8 mouse cellular contexts compared by ENCODE assay signal in genomic region chr12:21284761-21285441, GRCm38 (mm10). TPM values are rescaled to one million over a fixed set of nuclear protein-coding genes. Genes with fewer than 3 reads are reported as not detected.
DNase-seq lines count a peak whose midpoint lies in the region; ATAC-seq lines count a peak whose summit lies in the region.

Gene Cpsf3, plus strand, starts transcription at chr12:21285391.

- no peaks in the 10 kb centered on the region for H3K27me3 ChIP-seq in lung, embryonic 16.5 days (ENCODE audit: control insufficient read depth, insufficient read depth, low read depth, low read length)
- no peaks in the 10 kb centered on the region for H3K27me3 ChIP-seq in intestine, embryonic 16.5 days (replicated peaks; ENCODE audit: control insufficient read depth, insufficient read depth, low read length)
- H3K27me3 ChIP-seq in midbrain, embryonic 10.5 days (ENCODE audit: low read depth, poor library complexity, severe bottlenecking) = no peaks in the 10 kb centered on the region

- H3K4me2 ChIP-seq in lung, embryonic 16.5 days (ENCODE audit: low read depth, low read length) = peak within 1 kb of the TSS; percentile 89
- H3K4me2 ChIP-seq in intestine, embryonic 16.5 days (ENCODE audit: low read depth, low read length) = peak within 1 kb of the TSS; percentile 69

- H3K36me3 ChIP-seq in lung, embryonic 16.5 days (ENCODE audit: control insufficient read depth, insufficient read depth, low read length) = no peaks in the 10 kb centered on the region
- no peaks in the 10 kb centered on the region for H3K36me3 ChIP-seq in intestine, embryonic 16.5 days (ENCODE audit: control insufficient read depth, insufficient read depth, low read length)
- H3K36me3 ChIP-seq in midbrain, embryonic 10.5 days = peaks cover 18% of the 10 kb centered on the region

- H3K4me1 ChIP-seq in lung, embryonic 16.5 days (replicated peaks; ENCODE audit: control insufficient read depth, insufficient read depth, low read length) = peaks cover 23% of the 10 kb centered on the region
- peaks cover 7% of the 10 kb centered on the region for H3K4me1 ChIP-seq in intestine, embryonic 16.5 days (ENCODE audit: control insufficient read depth, insufficient read depth, low read length)
- H3K4me1 ChIP-seq in midbrain, embryonic 10.5 days = peaks cover 15% of the 10 kb centered on the region

- intact Hi-C loops in gastrocnemius, postnatal 36 days (cut with DNase I) = no loop called here

- no peak for DNase-seq in lung, adult 18-20 months
- no peak for DNase-seq in adrenal gland, postnatal 4 days (ENCODE audit: low spot score in 2 of 2)
- no peak for DNase-seq in gastrocnemius, postnatal 36 days
- DNase-seq in midbrain, embryonic 10.5 days (ENCODE audit: low spot score) = no peak
- DNase-seq in c-Kit-positive CD71-positive TER-119-positive erythroid progenitor cells, embryonic 14.5 days (ENCODE audit: low spot score) = no peak
- no peak for DNase-seq in kidney, postnatal 36 days

- WGBS in lung, embryonic 16.5 days = 48% methylated on average over 11 of the region's 11 CpGs
- WGBS in intestine, embryonic 16.5 days = 54% methylated on average over 11 of the region's 11 CpGs
- whole genome bisulfite sequencing in midbrain, embryonic 10.5 days = 60% methylated on average over 11 of the region's 11 CpGs

- H3K9ac ChIP-seq in lung, embryonic 16.5 days (ENCODE audit: low read length) = peak within 1 kb of the TSS; percentile 97
- peak within 1 kb of the TSS; percentile 93 for H3K9ac ChIP-seq in intestine, embryonic 16.5 days (ENCODE audit: low read depth, low read length)

- H3K9me3 ChIP-seq in lung, embryonic 16.5 days (ENCODE audit: control insufficient read depth, low read length) = no peaks in the 10 kb centered on the region
- no peaks in the 10 kb centered on the region for H3K9me3 ChIP-seq in intestine, embryonic 16.5 days (ENCODE audit: control insufficient read depth, low read length)
- no peaks in the 10 kb centered on the region for H3K9me3 ChIP-seq in midbrain, embryonic 10.5 days (replicated peaks)

- ATAC-seq in lung, embryonic 16.5 days (ENCODE audit: low read depth) = no peak
- ATAC-seq in intestine, embryonic 16.5 days = no peak

- peak within 1 kb of the TSS; percentile 90 for H3K27ac ChIP-seq in lung, embryonic 16.5 days (ENCODE audit: low read length)
- H3K27ac ChIP-seq in intestine, embryonic 16.5 days (ENCODE audit: low read length) = peak within 1 kb of the TSS; percentile 92
- peak within 1 kb of the TSS; percentile 91 for H3K27ac ChIP-seq in midbrain, embryonic 10.5 days (replicated peaks)

- H3K4me3 ChIP-seq in lung, embryonic 16.5 days (ENCODE audit: low read length) = peak within 1 kb of the TSS; percentile 94
- peak within 1 kb of the TSS; percentile 93 for H3K4me3 ChIP-seq in intestine, embryonic 16.5 days (ENCODE audit: low read length)
- peak within 1 kb of the TSS; percentile 76 for H3K4me3 ChIP-seq in midbrain, embryonic 10.5 days

RNA-seq across cellular contexts. Expression of gene Cpsf3, which starts in this region (rescaled TPM):
- polyA plus RNA-seq in lung, embryonic 16.5 days (2015; fragmentation: Nextera tagmentation; extraction: Ambion mirVana) = 112 and 115 TPM in 2 replicates
- total RNA-seq in adrenal gland, postnatal 4 days (2021) = 10 to 100 TPM; 84.3 to 88.2 TPM
- 10 to 100 TPM; 16.7 to 18.8 TPM for total RNA-seq in gastrocnemius, postnatal 36 days (2021)
- 94.2 and 105 TPM in 2 replicates for polyA plus RNA-seq in intestine, embryonic 16.5 days (2015; fragmentation: Nextera tagmentation; extraction: Ambion mirVana)
- 142 and 148 TPM in 2 replicates for polyA plus RNA-seq in midbrain, embryonic 10.5 days (2016; fragmentation: Nextera tagmentation; extraction: Ambion mirVana)

Comparison
In these comparisons a context has a peak if more than half of its experiments do, and no peak if none do; other contexts are left out.
1. RNA of gene Cpsf3 (total RNA-seq): 84.3 to 88.2 TPM in adrenal gland, postnatal 4 days; 16.7 to 18.8 TPM in gastrocnemius, postnatal 36 days; every median in the first group is over 4 times any median in the second.
2. Peak in every context shown above with its lines, with median percentiles within 50 percentile points of each other: H3K27ac ChIP-seq and H3K4me3 ChIP-seq.